ENCODE assay signal across 15 mouse cellular contexts in the genomic region with DNA sequence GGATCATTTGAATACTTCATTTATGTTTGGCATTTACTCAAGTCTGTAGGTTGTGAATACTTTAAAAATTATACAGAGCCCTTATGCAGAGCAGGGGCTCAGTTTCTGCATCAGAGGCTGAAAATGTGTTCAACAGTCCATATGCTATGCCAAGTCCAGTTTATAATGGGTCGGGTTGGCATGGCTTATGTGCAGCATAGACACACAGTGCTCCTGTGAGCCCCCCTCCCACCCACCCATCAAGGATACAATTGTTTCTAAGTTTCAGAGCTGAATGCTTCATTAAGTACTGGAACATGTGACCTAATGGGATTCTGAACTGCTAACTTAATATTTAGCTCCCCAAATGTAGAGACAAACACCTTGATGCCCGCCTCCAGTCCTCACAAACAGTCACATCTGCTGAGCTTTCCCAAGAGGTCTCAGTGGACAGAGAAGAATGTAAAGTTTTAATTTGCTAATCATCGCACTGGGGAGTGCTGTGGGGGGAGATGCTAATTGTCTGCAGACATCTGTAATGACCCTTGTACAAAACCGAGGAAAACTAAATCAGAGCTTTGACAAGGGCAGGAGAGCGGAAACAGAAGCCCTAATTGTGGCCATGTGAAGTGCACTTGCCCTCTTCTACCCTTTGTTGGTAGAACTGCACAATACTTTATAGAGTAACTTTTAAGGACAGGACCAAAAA.
A peak's percentile ranks its signal among the peaks of the same experiment; 100 is the strongest.
DNase-seq lines count a peak whose midpoint lies in the region; ATAC-seq and TF ChIP-seq lines count a peak whose summit lies in the region.
"Had no signal": no experiment of that assay in that cellular context is flagged by ENCODE, and none has a peak within 500 bp of the region (broad histone marks: within the 10 kb centered on the region; RNA-seq: fewer than 3 reads in every experiment).

No protein-coding gene starts in this region.

- H3K4me1 ChIP-seq in midbrain, embryonic 12.5 days: peaks cover 12% of the 10 kb centered on the region
- no peaks in the 10 kb centered on the region for H3K4me1 ChIP-seq in midbrain, embryonic 14.5 days (ENCODE audit: control insufficient read depth, insufficient read depth, low read length)
- peaks cover 8% of the 10 kb centered on the region for H3K4me1 ChIP-seq in forebrain, embryonic 16.5 days (replicated peaks; ENCODE audit: control insufficient read depth, insufficient read depth, low read length)
- H3K4me1 ChIP-seq in limb, embryonic 10.5 days: peaks cover 14% of the 10 kb centered on the region
- no peaks in the 10 kb centered on the region for H3K4me1 ChIP-seq in intestine, postnatal 0 days (replicated peaks; ENCODE audit: control insufficient read depth, insufficient read depth, low read length)

- DNase-seq in midbrain, embryonic 14.5 days: no peak
- DNase-seq in limb, embryonic 10.5 days (ENCODE audit: low spot score): no peak
- DNase-seq in adrenal gland, postnatal 4 days (ENCODE audit: low spot score in 2 of 2): no peak
- no peak for DNase-seq in heart, postnatal 36 days
- no peak for DNase-seq in heart, postnatal 14 days
- DNase-seq: adrenal gland, postnatal 25 days; B cell, adult 2 months; heart, adult 11 months; heart, postnatal 4 days; lung, postnatal 36 days; right cerebral cortex, adult 18-20 months had no signal

- H3K27ac ChIP-seq in midbrain, embryonic 12.5 days (replicated peaks): no peak overlapping the region
- H3K27ac ChIP-seq in midbrain, embryonic 14.5 days (replicated peaks; ENCODE audit: low read depth, low read length): no peak overlapping the region
- peak overlapping the region; percentile 88 for H3K27ac ChIP-seq in forebrain, embryonic 16.5 days (ENCODE audit: low read length)
- H3K27ac ChIP-seq in limb, embryonic 10.5 days: peak overlapping the region; percentile 44; the same call in 1 of the 2 replicates
- H3K27ac ChIP-seq in intestine, postnatal 0 days (ENCODE audit: low read depth, low read length): no peak overlapping the region

- no peaks in the 10 kb centered on the region for H3K9me3 ChIP-seq in midbrain, embryonic 12.5 days
- H3K9me3 ChIP-seq in midbrain, embryonic 14.5 days (ENCODE audit: control insufficient read depth, low read length): no peaks in the 10 kb centered on the region
- no peaks in the 10 kb centered on the region for H3K9me3 ChIP-seq in forebrain, embryonic 16.5 days (ENCODE audit: control insufficient read depth, low read length)
- H3K9me3 ChIP-seq in limb, embryonic 10.5 days (replicated peaks): no peaks in the 10 kb centered on the region
- H3K9me3 ChIP-seq in intestine, postnatal 0 days (ENCODE audit: control insufficient read depth): no peaks in the 10 kb centered on the region

- TF ChIP-seq CTCF in intestine, postnatal 0 days (IDR thresholded peaks at IDR 0.05; ENCODE audit: low read depth): no peak

- H3K36me3 ChIP-seq in midbrain, embryonic 12.5 days: no peaks in the 10 kb centered on the region
- H3K36me3 ChIP-seq in midbrain, embryonic 14.5 days (ENCODE audit: control insufficient read depth, insufficient read depth, low read length): no peaks in the 10 kb centered on the region
- H3K36me3 ChIP-seq in forebrain, embryonic 16.5 days (ENCODE audit: control insufficient read depth, insufficient read depth): no peaks in the 10 kb centered on the region
- H3K36me3 ChIP-seq in limb, embryonic 10.5 days: no peaks in the 10 kb centered on the region
- no peaks in the 10 kb centered on the region for H3K36me3 ChIP-seq in intestine, postnatal 0 days (ENCODE audit: control insufficient read depth, insufficient read depth)

- WGBS in midbrain, embryonic 12.5 days: 51% methylated on average over 5 of the region's 5 CpGs
- WGBS in midbrain, embryonic 14.5 days: 37% methylated on average over 5 of the region's 5 CpGs
- WGBS in forebrain, embryonic 16.5 days: 14% methylated on average over 5 of the region's 5 CpGs
- WGBS in limb, embryonic 10.5 days: 47% methylated on average over 5 of the region's 5 CpGs
- WGBS in intestine, postnatal 0 days: 89% methylated on average over 5 of the region's 5 CpGs

- H3K9ac ChIP-seq in midbrain, embryonic 12.5 days (replicated peaks): no peak overlapping the region
- no peak overlapping the region for H3K9ac ChIP-seq in midbrain, embryonic 14.5 days (replicated peaks; ENCODE audit: low read length)
- H3K9ac ChIP-seq in forebrain, embryonic 16.5 days (replicated peaks; ENCODE audit: low read depth, low read length): peak overlapping the region; percentile 52
- no peak overlapping the region for H3K9ac ChIP-seq in intestine, postnatal 0 days (ENCODE audit: low read depth, low read length)

- intact Hi-C loops in heart, postnatal 36 days (cut with DNase I): no loop called here
- intact Hi-C loops in heart, postnatal 14 days (cut with DNase I): no loop called here

- H3K4me2 ChIP-seq in midbrain, embryonic 12.5 days (replicated peaks): no peak overlapping the region
- H3K4me2 ChIP-seq in midbrain, embryonic 14.5 days (ENCODE audit: low read length): no peak overlapping the region
- peak overlapping the region; percentile 46 for H3K4me2 ChIP-seq in forebrain, embryonic 16.5 days (ENCODE audit: low read length)
- H3K4me2 ChIP-seq in intestine, postnatal 0 days (replicated peaks; ENCODE audit: low read depth): no peak overlapping the region

- no peak overlapping the region for H3K4me3 ChIP-seq in midbrain, embryonic 12.5 days
- no peak overlapping the region for H3K4me3 ChIP-seq in midbrain, embryonic 14.5 days (replicated peaks; ENCODE audit: low read depth, low read length)
- H3K4me3 ChIP-seq in forebrain, embryonic 16.5 days (replicated peaks; ENCODE audit: low read length): peak overlapping the region; percentile 34
- H3K4me3 ChIP-seq in limb, embryonic 10.5 days: no peak overlapping the region
- no peak overlapping the region for H3K4me3 ChIP-seq in intestine, postnatal 0 days (ENCODE audit: low read depth, low read length)
- H3K4me3 ChIP-seq: myocyte had no signal

- ATAC-seq in midbrain, embryonic 12.5 days (ENCODE audit: low FRiP score, low read depth): peak; percentile 52; the same call in 1 of the 2 replicates
- no peak for ATAC-seq in midbrain, embryonic 14.5 days (ENCODE audit: low FRiP score, low TSS enrichment)
- ATAC-seq in forebrain, embryonic 16.5 days: peak; percentile 90
- ATAC-seq in intestine, postnatal 0 days: no peak

- H3K27me3 ChIP-seq in midbrain, embryonic 12.5 days: no peaks in the 10 kb centered on the region
- no peaks in the 10 kb centered on the region for H3K27me3 ChIP-seq in midbrain, embryonic 14.5 days (ENCODE audit: control insufficient read depth, insufficient read depth, low read length)
- no peaks in the 10 kb centered on the region for H3K27me3 ChIP-seq in forebrain, embryonic 16.5 days (replicated peaks; ENCODE audit: control insufficient read depth, insufficient read depth, low read length)
- no peaks in the 10 kb centered on the region for H3K27me3 ChIP-seq in limb, embryonic 10.5 days (ENCODE audit: low read depth, poor library complexity, severe bottlenecking)
- H3K27me3 ChIP-seq in intestine, postnatal 0 days (replicated peaks; ENCODE audit: control insufficient read depth, insufficient read depth, low read length): no peaks in the 10 kb centered on the region

Comparison
In these comparisons a context has a peak if more than half of its experiments do, and no peak if none do; other contexts are left out.
1. ATAC-seq: peak in midbrain, embryonic 12.5 days (single experiment) and forebrain, embryonic 16.5 days (single experiment); none in midbrain, embryonic 14.5 days (single experiment) and intestine, postnatal 0 days (single experiment).
2. H3K27ac ChIP-seq: peak in forebrain, embryonic 16.5 days (single experiment) and limb, embryonic 10.5 days (single experiment); none in midbrain, embryonic 12.5 days (single experiment), midbrain, embryonic 14.5 days (single experiment) and intestine, postnatal 0 days (single experiment).